Mouse (Mus musculus): ENCODE measurements at regions not wholly inside any gene's neighbourhood (a gene's known extent, or its start where the extent isn't known, plus 50 kb on each side); places are given as distances from the start of the nearest gene placed in this dataset.

DNA sequence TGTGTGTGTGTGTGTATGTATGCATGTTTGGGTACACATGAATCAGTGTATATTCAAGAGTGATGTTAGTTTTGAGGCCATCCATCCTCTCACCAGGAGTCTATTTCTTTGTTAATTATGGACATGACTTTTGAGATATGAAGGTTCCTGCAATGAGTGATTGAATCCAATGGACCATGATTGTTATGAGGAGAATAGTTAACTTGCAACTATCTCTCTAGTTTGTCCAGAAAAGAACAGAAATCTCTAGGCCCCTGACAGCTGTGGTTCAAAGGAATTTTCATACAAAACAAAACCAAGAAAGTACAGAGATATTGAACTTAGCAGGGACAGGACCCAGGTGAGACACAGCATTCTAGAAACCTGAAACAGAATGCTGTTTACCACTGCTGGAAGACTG is 217.9 kb upstream of the Tnp1 start:
- in situ Hi-C loops (cut with MboI, MseI), result no loop called here

DNA sequence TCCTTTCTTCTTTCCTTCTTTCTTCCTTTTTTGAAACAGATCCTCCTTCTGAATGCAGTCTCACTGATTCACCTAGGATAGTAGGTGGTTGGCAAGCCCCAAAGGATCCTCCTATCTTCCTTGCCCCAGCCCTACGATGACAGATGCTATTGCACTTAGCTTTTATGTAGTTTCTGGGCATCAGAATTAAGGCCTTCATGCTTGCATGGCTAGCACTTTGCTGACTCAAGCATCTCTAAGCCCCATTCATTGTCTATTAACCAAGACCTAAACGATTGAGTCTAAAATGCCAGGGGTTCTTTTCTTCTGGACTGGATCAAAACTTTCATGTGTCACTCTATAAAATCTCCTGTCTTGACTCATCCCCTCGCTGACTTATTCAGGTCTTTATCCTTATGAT is 217.3 kb upstream of the Tnp1 start:
- in situ Hi-C loops (cut with MboI, MseI), result no loop called here

DNA sequence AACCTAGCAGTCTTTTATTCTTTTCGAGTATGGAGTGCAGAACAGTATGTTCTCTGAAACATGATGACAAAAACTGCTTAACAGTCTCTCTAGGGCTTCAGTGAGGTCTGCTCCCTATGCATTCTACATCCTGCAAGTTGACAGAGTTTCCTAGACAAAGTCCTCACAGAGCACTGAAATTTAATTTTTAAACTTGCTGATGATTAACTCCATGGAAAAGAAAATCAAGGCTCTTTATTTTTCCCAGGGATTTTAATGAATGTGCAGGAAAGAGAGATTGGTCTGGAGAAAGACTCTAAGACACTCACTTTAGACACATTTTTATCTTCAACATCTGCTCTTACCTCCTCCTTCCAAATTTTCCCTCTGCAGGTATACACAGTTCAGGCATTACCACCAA is 214.9 kb upstream of the Tnp1 start:
- in situ Hi-C loops (cut with MboI, MseI), result no loop called here

DNA sequence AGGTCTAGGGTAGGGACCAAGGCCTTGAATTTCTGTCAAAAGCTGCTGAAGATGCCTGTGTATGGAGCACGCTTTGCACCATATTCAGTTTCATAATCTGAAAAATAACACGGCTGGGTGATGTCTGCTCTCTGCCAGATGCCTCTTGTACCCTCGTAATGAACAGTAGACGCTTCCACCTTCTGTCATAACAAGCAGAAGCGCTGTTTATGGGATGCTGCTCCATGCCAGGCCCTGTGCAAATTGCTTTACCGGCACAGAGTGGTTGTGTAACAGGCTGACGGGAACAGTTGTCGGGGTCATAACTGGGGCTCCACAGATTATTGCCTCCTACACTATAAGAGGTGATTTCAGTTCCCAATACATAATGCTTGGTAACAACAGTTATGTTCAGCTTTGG is 211.5 kb upstream of the Tnp1 start:
- in situ Hi-C loops (cut with MboI, MseI), result no loop called here

DNA sequence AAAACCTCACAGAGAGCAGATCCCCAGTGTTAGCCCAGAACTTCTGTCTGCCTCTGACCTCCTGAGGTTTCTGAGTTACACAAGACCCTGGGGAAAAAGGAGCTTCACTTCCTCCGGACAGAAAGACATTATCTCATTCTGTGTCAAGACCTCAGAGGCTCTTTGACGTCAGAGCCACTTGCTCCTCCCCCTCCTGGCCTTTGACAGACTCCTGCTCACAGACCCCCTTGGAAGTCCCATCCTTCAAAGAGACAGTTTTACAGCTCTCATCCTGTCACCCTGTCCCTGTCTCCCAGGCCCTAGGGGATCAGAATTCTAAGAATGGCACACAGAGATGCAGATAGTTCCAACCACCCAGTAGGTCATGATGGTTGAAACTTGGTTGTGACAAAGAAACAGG is 206.2 kb upstream of the Tnp1 start:
- in situ Hi-C loops (cut with MboI, MseI), result no loop called here

DNA sequence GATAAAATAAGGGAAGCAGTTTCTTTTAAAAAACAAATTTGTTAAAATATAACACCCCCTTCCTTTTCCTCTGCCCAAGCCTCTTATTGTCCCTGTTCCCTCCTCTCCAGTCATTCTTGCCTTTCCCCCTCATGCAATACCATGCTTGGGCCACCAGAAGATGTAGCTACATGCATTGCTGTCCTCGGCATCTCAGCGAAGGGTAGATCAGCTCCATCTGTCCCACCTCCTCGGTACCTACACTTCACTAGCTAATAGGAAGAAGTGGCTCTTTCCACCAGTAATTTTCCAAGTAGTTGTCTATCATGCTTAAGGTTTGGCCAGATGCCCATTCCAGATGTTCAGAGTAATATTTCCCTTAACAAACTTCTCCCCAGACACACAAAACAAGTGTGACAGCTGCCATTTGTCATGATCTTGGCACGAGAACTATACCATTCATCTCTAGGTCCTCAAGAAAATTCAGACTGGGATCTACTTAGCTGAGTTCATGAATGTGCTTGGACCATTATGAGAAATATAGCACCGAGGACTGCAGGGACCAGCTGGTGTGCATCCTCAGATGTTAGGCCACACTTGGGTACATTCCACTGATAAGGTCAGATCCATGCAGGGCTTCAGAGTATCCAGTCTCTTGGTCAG is 198.7 kb upstream of the Tnp1 start:
- in situ Hi-C loops (cut with MboI, MseI), result no loop called here

DNA sequence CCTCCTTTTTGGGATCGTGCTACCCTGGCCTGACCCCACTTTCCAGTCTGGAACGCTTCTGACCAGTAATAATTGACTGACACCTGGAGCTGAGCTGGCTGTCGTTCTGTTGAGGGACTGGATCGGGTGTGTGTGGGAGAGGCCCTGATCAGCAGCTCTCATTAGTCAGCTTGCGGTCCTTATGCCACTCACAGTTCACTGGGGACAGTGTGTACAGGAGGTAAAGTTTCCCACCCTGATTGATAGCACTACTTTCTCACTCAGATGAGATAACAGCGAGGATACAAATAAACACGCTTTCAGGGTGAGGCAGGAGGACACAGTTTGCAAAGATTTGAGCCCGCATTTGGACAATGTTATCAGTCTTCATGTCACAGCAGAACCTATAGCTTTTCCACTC is 191.7 kb upstream of the Tnp1 start:
- in situ Hi-C loops (cut with MboI, MseI), result no loop called here

DNA sequence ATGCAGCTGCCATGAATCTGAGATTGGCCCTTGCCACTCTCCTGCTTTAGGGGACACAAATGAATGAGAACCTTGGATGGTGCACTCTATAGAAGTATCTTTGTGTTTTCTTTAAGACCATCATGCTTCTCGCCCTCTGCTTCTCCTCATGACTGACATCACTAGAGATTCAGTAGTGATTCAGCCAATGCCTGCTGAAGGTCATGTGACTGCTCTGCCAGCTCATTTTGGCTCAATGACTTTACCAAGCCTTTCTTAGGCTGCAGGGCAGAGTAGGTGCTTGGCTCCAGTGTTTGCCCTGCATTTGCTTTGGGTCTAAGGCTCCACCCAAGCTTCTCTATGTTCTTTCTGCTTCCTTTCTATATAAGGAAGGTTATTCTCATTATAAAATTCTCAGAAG is 190.1 kb upstream of the Tnp1 start:
- in situ Hi-C loops (cut with MboI, MseI), result no loop called here

DNA sequence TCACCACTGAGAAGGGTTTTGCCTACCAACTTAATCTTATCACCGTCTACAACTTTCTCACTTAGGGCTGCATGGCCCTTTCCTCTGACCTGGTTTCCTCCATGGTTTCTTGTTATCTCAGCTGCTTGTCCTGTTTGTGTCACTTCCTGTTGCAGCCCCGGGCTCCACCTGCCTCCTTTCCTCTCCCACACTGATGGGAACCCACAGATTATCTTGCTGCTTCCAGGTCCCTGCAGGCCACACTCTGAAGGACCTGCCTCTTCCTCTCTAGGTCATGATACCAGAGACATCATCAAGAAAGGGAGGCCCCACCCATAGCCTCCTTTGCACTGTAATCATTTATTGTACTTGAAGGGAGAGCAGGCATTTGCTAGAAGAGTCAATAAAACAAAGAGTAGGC is 184.4 kb upstream of the Tnp1 start:
- in situ Hi-C loops (cut with MboI, MseI), result no loop called here

DNA sequence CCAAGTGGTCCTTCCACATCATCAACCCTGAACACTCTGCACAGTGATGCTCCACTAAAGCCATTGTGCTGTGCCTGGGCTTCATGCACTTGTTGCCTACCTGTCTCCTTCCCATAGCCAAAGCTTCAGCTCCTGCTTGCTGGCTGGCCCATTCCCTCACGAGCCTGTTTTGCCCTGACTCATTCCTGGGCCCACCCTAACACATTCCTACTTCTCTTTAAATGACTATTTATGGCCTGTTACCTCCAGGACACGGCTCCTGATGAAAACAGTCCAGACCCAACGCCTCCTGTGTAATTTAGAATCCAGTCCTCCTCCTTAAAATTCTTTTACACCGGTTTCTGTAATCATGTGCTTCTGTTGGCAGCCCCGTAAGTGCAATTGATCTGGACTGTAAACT is 175.1 kb upstream of the Tnp1 start:
- in situ Hi-C loops (cut with MboI, MseI), result no loop called here

DNA sequence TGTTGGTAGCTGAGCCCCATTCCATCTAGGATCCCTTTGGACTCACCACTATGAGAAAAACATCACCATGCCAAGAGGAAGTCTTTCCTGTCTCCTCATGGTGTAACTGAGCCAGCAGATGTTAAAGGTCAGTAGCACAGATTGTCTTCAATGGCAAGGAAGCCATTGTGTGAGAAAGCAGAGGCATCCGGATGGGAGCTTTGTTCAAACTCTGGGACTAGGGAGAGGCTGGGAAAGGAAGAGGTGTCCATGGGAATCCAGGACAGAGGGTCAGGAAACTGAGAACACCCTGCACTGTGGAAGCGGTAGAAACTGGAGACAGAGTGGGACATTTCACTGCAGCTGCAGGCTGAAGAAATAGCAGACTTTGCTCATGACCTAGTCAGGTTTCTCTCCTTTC is 173.1 kb upstream of the Tnp1 start:
- in situ Hi-C loops (cut with MboI, MseI), result no loop called here

DNA sequence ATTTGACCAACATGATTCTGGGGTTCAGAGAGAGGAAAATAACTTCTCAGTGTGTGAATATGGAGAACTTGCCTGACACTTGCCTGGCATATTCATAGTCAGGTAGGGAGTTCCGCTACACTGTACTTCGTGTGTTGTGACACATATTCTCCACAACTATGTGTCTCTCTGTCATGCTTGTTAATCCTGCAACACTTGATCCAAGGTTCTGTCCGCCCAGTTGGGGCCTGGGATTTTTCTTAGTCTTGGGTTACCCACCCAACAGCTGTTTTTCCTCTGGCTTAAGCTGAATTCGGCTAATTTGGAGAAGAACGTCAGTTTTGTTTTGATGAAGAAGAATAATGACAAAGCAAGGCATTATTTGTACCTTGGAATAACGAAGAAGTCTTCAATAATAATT is 168.8 kb upstream of the Tnp1 start:
- in situ Hi-C loops (cut with MboI, MseI), result no loop called here

DNA sequence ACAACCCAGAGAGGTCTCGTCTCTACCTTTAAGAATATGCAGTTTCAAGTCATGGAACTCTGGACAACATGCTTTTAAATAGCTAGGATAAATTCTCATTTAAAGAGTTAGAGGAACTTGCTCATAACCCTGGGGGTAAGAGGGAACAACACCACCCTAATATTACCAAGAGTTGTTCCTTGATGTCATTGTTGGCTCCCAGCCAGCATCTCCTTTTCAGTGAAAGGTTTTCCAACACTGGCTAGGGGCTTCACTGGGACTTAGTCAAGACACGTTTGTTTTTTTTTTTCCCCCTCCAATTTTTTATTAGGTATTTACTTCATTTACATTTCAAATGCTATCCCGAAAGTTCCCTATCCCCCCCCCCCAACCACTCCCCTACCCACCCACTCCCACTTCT is 163.1 kb upstream of the Tnp1 start:
- in situ Hi-C loops (cut with MboI, MseI), result no loop called here

DNA sequence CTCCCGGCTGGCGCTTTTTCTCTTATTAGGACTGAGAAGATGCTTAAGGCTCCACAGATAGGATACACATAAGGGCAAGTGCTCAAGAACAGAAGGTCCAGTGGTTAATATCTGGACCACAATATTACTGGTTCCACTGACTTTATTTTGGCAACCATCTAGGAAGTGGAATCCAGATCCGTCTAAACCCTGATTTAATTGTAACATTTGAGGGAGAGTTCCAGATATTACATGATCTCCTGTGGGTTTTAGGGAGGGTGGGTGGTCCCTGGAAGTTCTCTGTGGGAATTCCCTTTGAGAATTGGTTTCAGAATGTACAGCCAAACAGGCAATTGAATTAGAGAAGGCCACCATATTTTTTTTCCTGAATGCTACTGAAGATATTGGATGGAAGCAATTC is 161.4 kb upstream of the Tnp1 start:
- in situ Hi-C loops (cut with MboI, MseI), result no loop called here

DNA sequence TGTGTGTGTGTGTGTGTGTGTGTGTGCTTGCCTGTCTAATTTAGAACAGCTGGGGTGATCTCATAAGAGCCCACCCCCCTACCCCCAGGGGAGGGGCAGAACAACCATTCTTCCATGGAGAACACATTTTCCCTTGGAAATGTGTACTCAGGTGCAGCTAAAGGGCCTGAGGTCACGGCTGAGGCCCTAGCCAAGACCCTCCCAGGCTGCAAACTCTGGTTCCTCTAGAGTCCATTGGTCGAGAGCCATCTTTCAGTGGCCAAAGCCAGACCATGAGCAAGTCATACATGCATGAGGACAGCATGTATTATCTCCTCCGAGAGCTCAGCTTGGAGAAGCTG is 154.9 kb upstream of the Tnp1 start:
- in situ Hi-C loops (cut with MboI, MseI), result no loop called here

DNA sequence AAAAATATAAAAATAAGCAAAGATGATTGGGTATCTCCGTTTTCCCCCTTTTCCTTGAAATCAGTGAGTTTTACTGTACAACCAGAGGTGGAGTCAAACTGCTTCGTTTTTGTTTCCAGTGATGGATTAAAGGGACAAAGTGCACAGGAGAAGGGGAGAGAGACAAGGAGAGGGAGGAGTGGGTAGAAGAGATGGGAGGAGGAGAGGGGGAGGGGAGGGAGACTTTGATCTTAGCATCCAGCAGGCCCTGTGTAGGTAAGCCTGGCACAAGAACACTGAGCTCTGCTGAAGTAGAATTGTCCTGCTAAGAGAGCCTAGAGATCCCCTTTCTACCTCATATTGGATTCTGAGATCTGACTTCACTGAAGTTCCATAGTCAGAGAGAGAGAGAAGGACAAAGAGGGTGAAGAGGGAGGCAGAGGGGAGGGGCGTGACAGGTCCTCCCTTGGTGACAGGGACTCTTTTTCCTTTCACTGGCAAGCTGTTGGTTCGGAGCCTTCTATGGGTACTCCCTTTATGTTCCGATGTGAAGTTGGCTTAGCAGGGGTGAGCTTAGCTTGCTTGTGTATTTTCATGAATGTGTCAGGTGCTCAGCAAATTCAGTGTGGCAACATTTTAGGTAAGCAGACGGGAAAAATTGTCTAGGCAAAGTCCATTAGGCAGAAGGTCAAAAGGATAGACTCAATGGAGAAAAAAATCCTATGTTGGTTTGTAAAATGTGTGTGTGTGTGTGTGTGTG is 154.4 kb upstream of the Tnp1 start:
- in situ Hi-C loops (cut with MboI, MseI), result no loop called here

DNA sequence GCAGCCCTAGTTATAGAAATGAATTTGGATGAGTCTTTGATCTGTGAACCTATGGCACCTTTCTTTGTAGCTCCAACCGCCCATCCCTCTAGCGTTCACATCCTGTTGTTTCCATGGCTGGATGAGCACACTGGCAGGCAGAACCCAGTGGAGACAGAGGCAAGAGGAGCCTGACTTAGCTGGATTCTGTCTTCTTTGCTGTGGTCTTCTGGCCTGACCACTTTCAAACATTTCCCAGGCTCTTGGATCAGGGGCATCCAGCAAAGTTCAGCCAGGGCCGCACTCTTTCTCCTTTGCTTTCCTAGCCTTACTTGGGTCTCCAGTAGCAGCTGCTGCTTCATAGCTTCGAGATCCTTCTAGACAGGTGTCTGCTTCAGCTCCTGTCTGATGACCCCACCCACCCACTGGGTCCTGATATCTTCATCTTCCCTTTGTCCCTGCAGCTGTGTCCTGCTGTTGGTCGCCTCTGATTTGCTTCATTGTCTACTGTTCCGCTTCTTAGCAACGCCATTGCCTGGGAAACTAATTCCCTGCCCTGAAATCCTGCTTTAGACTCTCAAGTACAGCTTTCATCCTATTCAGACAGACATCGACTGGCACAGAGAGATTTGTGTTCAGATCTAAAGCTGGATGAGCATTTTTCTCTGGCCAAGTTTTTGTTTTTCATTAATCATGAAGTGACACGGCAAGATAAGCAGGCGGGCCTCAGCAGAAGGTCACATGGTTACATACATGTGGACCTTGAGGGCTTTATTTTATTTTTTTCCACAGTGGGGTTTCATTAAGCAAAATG is 153.6 kb upstream of the Tnp1 start:
- in situ Hi-C loops (cut with MboI, MseI), result no loop called here

DNA sequence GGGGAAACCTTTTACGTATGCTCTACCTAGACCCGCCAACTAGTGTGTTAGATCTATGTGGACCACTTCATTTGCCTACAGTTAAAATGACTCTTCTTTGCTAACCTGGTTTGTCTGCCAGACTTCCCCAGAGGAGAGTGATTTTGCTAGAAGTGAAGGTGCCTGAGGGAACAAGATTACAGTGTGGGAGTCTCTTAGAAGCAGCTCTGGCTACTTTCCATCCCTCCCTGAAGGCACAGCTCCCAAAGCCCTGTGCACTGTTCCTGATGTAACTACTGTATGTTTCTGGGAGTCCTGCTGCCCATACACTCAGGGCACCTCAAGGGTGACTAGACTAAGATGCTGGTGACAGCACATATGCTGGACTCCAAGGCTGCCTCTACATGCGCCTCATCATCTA is 144.5 kb upstream of the Tnp1 start:
- in situ Hi-C loops (cut with MboI, MseI), result no loop called here

DNA sequence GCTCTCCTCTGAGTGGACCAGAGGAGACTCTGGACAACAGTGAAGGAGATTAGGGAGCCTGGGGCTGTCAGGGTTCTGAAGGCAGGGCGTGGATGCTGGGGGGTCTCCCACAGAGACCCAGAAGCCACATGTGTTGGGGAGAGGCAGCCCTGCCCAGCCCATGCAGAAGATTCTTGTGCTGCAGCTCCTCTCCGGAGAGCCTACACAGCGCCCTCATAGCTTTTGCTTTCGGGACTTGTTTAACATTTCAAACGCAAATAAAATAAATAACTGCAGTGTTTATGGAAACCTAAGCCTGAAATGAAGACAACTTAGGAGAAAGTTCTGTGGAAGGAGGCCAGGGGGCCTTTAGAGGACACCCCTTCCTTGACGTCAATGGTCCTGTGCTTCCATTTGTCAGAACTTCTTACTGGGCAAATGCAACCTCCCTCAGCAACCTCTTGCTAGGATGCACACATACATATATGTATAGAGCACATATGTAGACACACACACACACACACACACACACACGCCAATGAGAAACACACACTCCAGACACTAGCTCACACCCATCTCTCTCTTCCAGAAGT is 143.8 kb upstream of the Tnp1 start:
- in situ Hi-C loops (cut with MboI, MseI), result no loop called here

DNA sequence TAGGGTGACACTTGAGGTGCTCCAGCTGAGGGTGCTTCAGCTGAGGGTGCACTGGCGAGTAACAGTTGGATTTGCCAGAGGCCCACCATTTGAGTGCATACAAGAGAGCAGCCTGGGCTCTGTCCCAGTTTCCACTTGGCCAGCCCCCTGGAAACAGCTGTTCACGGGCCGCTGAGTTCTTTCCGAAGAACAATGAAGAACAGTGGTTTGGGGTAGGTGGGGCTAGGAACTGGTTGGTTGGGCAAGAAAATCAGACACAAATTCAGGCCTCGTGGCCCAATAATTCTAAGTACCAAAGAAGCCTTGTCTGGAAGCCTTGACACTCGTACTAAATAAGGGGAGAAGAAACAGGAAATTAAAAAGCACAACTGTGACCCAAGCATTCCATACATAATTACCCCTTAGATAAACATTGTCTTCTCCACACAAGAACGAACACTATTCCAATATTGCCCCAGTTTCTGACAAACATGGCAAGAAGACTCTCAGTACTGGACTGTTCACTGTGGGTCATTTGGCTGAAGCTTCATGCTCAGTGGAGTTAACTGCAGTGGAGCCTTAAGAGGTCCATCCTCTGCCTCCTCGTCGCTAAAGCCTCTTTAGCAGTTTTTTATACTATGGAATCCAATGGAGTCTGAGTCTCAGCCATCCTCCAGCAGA is 137.9 kb upstream of the Tnp1 start:
- in situ Hi-C loops (cut with MboI, MseI), result no loop called here

DNA sequence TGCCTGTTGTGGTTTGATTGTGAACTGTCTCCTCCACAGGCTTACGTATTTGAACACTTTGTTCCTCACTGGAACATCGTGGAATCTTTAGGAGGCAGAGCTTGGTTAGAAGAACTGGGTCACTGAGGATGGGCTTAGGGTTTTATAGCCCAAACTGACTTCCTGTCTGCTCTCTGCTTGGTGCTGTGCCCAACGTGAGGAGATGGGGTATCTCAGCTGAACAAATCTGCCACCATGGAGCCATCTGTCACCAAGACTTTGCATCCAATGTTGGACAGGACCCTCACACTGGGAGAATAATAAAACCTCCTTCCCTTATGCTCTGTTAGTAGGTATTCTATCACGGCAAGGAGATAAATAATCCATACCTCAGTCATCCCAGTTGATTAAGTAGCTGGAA is 134.2 kb upstream of the Tnp1 start:
- in situ Hi-C loops (cut with MboI, MseI), result no loop called here

DNA sequence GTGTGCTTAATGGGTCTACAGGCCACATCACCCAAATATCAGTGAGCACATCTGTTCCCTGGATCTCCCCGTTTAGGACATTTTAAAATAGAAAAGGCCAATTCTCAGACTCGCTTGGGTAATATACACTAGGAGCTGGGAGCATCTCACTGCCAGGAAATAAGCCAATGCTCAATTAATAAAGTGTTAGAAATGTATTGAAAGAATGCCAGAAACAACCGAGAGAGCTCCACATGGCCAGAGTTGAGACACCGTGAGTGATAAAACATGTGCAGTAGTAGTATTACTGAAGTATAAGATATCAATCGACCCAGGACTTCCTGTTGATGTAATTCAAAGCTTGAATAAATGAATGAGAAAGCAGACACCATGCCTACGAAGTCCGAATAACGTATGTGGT is 127.1 kb upstream of the Tnp1 start:
- in situ Hi-C loops (cut with MboI, MseI), result no loop called here
